Mouse (Mus musculus) bone marrow macrophage, adult 2 months (primary cell): ENCODE results near the gene Bicc1. TPM values are rescaled to one million over a fixed set of nuclear protein-coding genes. Genes with fewer than 3 reads are reported as not detected.
"Not testable (repeated sequence)": the region's sequence is repeated elsewhere in the genome, so short reads cannot be mapped to it uniquely, and the experiment has no call there.

Source experiments
- H3K27ac ChIP-seq: 2 replicates; pipeline ENCODE4 v1.5.1; 2012; ENCODE audit warnings: low read depth, low read length; ENCODE audit not compliant: insufficient read depth
- H3K4me1 ChIP-seq: 2 replicates; pipeline ENCODE4 v1.6.1; 2012; ENCODE audit warnings: low read length; ENCODE audit not compliant: control insufficient read depth, insufficient read depth
- H3K4me3 ChIP-seq: 2 replicates; pipeline ENCODE4 v1.5.1; 2012; ENCODE audit warnings: mild to moderate bottlenecking, low read length, moderate library complexity; ENCODE audit not compliant: insufficient read depth
- CTCF ChIP-seq: IDR thresholded peaks from 2 replicates; pipeline ENCODE4 v1.5.1; 2012; ENCODE audit warnings: low read depth, mild to moderate bottlenecking, low read length, moderate library complexity
- POLR2A ChIP-seq: IDR thresholded peaks from 2 replicates; pipeline ENCODE4 v1.6.1; 2012; ENCODE audit warnings: mild to moderate bottlenecking, low read depth, low read length, borderline replicate concordance
- polyA plus RNA-seq: library from polyadenylated mRNA; stranded (reverse); fragments of >200 nt; gene quantifications from 2 replicates; pipeline ENCODE4 v1.2.4, GENCODE M21; 2012; ENCODE audit not compliant: missing spikeins, insufficient read depth, insufficient read length

Gene Bicc1
- polyA plus RNA-seq, 1 experiment, result 0.27 TPM

GRCm38 (mm10) chr10:70952770-70953147 lies 206.7 kb downstream of the Bicc1 start:
- Histone ChIP-seq H3K27ac (no peak overlapping the region), H3K4me1 (no peaks in the 10 kb centered on the region), H3K4me3 (no peak overlapping the region)
- no peak for TF ChIP-seq CTCF
- TF ChIP-seq POLR2A, result no peak

- Histone ChIP-seq H3K27ac (no peak overlapping the region), H3K4me1 (no peaks in the 10 kb centered on the region), H3K4me3 (no peak overlapping the region)
- no peak for TF ChIP-seq CTCF
- TF ChIP-seq POLR2A, result no peak
These were observed 207.3 kb downstream of the Bicc1 start for GRCm38 (mm10) chr10:70952056-70952769.

GRCm38 (mm10) chr10:70950105-70950424 lies 209.4 kb downstream of the Bicc1 start:
- TF ChIP-seq CTCF, result no peak
- no peak for TF ChIP-seq POLR2A
- no peaks in the 10 kb centered on the region for H3K4me1 ChIP-seq
- H3K4me3 ChIP-seq, result no peak overlapping the region
- H3K27ac ChIP-seq, result no peak overlapping the region

- TF ChIP-seq POLR2A (no peak), CTCF (no peak)
- Histone ChIP-seq H3K27ac (no peak overlapping the region), H3K4me1 (no peaks in the 10 kb centered on the region), H3K4me3 (no peak overlapping the region)
These were observed 210.0 kb downstream of the Bicc1 start for GRCm38 (mm10) chr10:70949254-70950104.

GRCm38 (mm10) chr10:70948276-70948675 lies 211.2 kb downstream of the Bicc1 start:
- Histone ChIP-seq H3K4me1 (no peaks in the 10 kb centered on the region), H3K4me3 (no peak overlapping the region), H3K27ac (no peak overlapping the region)
- no peak for TF ChIP-seq POLR2A
- no peak for TF ChIP-seq CTCF

GRCm38 (mm10) chr10:70946121-70946520 lies 213.4 kb downstream of the Bicc1 start:
- not testable (repeated sequence) for H3K4me1 ChIP-seq, H3K4me3 ChIP-seq, H3K27ac ChIP-seq

- TF ChIP-seq POLR2A (no peak), CTCF (no peak)
- no peak overlapping the region for H3K4me3 ChIP-seq
- no peaks in the 10 kb centered on the region for H3K4me1 ChIP-seq
- no peak overlapping the region for H3K27ac ChIP-seq
These were observed 214.4 kb downstream of the Bicc1 start for GRCm38 (mm10) chr10:70945076-70945475.

GRCm38 (mm10) chr10:70941623-70942022 lies 217.9 kb downstream of the Bicc1 start:
- Histone ChIP-seq H3K4me3 (no peak overlapping the region), H3K27ac (no peak overlapping the region), H3K4me1 (no peaks in the 10 kb centered on the region)
- no peak for TF ChIP-seq CTCF
- TF ChIP-seq POLR2A, result no peak

GRCm38 (mm10) chr10:70939751-70940150 lies 219.7 kb downstream of the Bicc1 start:
- H3K4me1 ChIP-seq, result no peaks in the 10 kb centered on the region
- no peak overlapping the region for H3K4me3 ChIP-seq
- H3K27ac ChIP-seq, result no peak overlapping the region
- TF ChIP-seq CTCF, result no peak
- no peak for TF ChIP-seq POLR2A

GRCm38 (mm10) chr10:70937450-70937849 lies 222.1 kb downstream of the Bicc1 start:
- no peak overlapping the region for H3K27ac ChIP-seq
- no peaks in the 10 kb centered on the region for H3K4me1 ChIP-seq
- H3K4me3 ChIP-seq, result no peak overlapping the region
- TF ChIP-seq POLR2A (no peak), CTCF (no peak)
